In genomic region chr17:6860067-6860466, GRCm38 (mm10) we compare ENCODE assay signal across 11 mouse cellular contexts.
DNase-seq lines count a peak whose midpoint lies in the region; ATAC-seq and TF ChIP-seq lines count a peak whose summit lies in the region.
"Had no signal": no experiment of that assay in that cellular context is flagged by ENCODE, and none has a peak within 500 bp of the region (broad histone marks: within the 10 kb centered on the region; RNA-seq: fewer than 3 reads in every experiment).

No protein-coding gene starts in this region.

- H3K27ac ChIP-seq in left cerebral cortex, adult 2 months, result peak overlapping the region; percentile 64
- peak overlapping the region; percentile 89 for H3K27ac ChIP-seq in forebrain, embryonic 12.5 days
- no peak overlapping the region for H3K27ac ChIP-seq in intestine, postnatal 0 days (ENCODE audit: low read depth, low read length)
- peak overlapping the region; percentile 48 for H3K27ac ChIP-seq in small intestine, adult 2 months (ENCODE audit: insufficient read depth, low read depth, low read length)

- H3K27me3 ChIP-seq in forebrain, embryonic 12.5 days, result peaks cover 19% of the 10 kb centered on the region
- H3K27me3 ChIP-seq in intestine, postnatal 0 days (replicated peaks; ENCODE audit: control insufficient read depth, insufficient read depth, low read length), result no peaks in the 10 kb centered on the region
- no peaks in the 10 kb centered on the region for H3K27me3 ChIP-seq in small intestine, adult 2 months (ENCODE audit: control insufficient read depth, insufficient read depth, low read length)
- H3K27me3 ChIP-seq: CH12.LX had no signal

- H3K36me3 ChIP-seq in forebrain, embryonic 12.5 days (replicated peaks), result no peaks in the 10 kb centered on the region
- H3K36me3 ChIP-seq in intestine, postnatal 0 days (ENCODE audit: control insufficient read depth, insufficient read depth), result no peaks in the 10 kb centered on the region
- no peaks in the 10 kb centered on the region for H3K36me3 ChIP-seq in small intestine, adult 2 months (ENCODE audit: control insufficient read depth, insufficient read depth, low read length)

- peaks cover 52% of the 10 kb centered on the region for H3K4me1 ChIP-seq in forebrain, embryonic 12.5 days
- H3K4me1 ChIP-seq in intestine, postnatal 0 days (replicated peaks; ENCODE audit: control insufficient read depth, insufficient read depth, low read length), result peaks cover 20% of the 10 kb centered on the region
- H3K4me1 ChIP-seq in small intestine, adult 2 months (ENCODE audit: control insufficient read depth, insufficient read depth, insufficient read length, low read length), result peaks cover 23% of the 10 kb centered on the region; the same call in 1 of the 2 replicates

- TF ChIP-seq CTCF in left cerebral cortex, adult 2 months (IDR thresholded peaks at IDR 0.05), result no peak
- TF ChIP-seq CTCF in intestine, postnatal 0 days (IDR thresholded peaks at IDR 0.05; ENCODE audit: low read depth), result no peak
- no peak for TF ChIP-seq CTCF in small intestine, adult 2 months (IDR thresholded peaks at IDR 0.05; ENCODE audit: extremely low read depth, insufficient read length, insufficient replicate concordance, low read depth, low read length)

- no peak for ATAC-seq in forebrain, embryonic 12.5 days (ENCODE audit: low FRiP score)
- 0 out of 2 replicates have a peak, but pooled peaks have one; percentile 12 for ATAC-seq in intestine, postnatal 0 days

- intact Hi-C loops in left cerebral cortex, adult 2 months (cut with DNase I), result no loop called here
- intact Hi-C loops in gastrocnemius, postnatal 14 days (cut with DNase I; ENCODE audit: low total_unique reads), result no loop called here

- H3K9ac ChIP-seq in forebrain, embryonic 12.5 days, result 0 out of 2 replicates have a peak overlapping the region, but pooled peaks have one; percentile 3
- no peak overlapping the region for H3K9ac ChIP-seq in intestine, postnatal 0 days (ENCODE audit: low read depth, low read length)

- H3K4me2 ChIP-seq in forebrain, embryonic 12.5 days, result peak overlapping the region; percentile 49
- H3K4me2 ChIP-seq in intestine, postnatal 0 days (replicated peaks; ENCODE audit: low read depth), result no peak overlapping the region; the same call in 1 of the 2 replicates

- DNase-seq in left cerebral cortex, adult 2 months (ENCODE audit: extremely low spot score in 1 of 2, low spot score in 2 of 2), result no peak
- DNase-seq in left cerebral cortex, adult 18-20 months (ENCODE audit: low spot score in 2 of 2), result no peak
- DNase-seq in spleen, postnatal 14 days (ENCODE audit: low spot score in 2 of 2), result no peak
- DNase-seq in heart, adult 8-10 months (ENCODE audit: low spot score), result no peak
- no peak for DNase-seq in gastrocnemius, postnatal 14 days
- DNase-seq: cerebellum, postnatal 10 days; heart, postnatal 4 days had no signal

- no peaks in the 10 kb centered on the region for H3K9me3 ChIP-seq in forebrain, embryonic 12.5 days
- no peaks in the 10 kb centered on the region for H3K9me3 ChIP-seq in intestine, postnatal 0 days (ENCODE audit: control insufficient read depth)

- no peak overlapping the region for H3K4me3 ChIP-seq in left cerebral cortex, adult 2 months
- no peak overlapping the region for H3K4me3 ChIP-seq in forebrain, embryonic 12.5 days (replicated peaks)
- H3K4me3 ChIP-seq in intestine, postnatal 0 days (ENCODE audit: low read depth, low read length), result no peak overlapping the region
- H3K4me3 ChIP-seq in small intestine, adult 2 months (ENCODE audit: low read depth, low read length), result no peak overlapping the region

- TF ChIP-seq POLR2A in small intestine, adult 2 months (IDR thresholded peaks at IDR 0.05; ENCODE audit: low read depth, low read length), result no peak

- 8% methylated on average over 4 of the region's 4 CpGs for WGBS in forebrain, embryonic 12.5 days
- WGBS in intestine, postnatal 0 days, result 21% methylated on average over 4 of the region's 4 CpGs
- WGBS in small intestine, adult 2 months, result 27% methylated on average over 4 of the region's 4 CpGs
